23 mouse cellular contexts compared by ENCODE assay signal in the genomic region with DNA sequence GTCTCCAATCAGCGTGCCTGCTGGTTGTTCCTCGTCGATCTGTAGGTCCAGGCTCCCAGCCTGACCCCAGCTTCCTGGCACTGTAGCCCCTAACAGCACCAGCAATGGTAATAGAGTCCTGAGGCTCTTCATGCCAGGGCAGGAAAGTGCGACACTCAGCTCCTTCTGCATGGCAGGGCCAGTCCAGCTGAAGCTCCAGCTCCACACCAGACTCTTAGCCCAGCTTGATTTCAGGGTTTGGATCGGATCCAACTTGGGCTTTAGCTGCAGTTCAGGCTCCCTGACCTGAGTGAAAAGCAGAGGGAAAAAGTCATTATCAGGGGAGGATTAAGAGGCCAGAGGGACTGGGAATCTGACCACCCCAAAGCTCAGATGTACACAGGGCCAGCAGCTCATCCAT. TPM values are rescaled to one million over a fixed set of nuclear protein-coding genes. Genes with fewer than 3 reads are reported as not detected.
DNase-seq lines count a peak whose midpoint lies in the region; ATAC-seq and TF ChIP-seq lines count a peak whose summit lies in the region.
"Had no signal": no experiment of that assay in that cellular context is flagged by ENCODE, and none has a peak within 500 bp of the region (broad histone marks: within the 10 kb centered on the region; RNA-seq: fewer than 3 reads in every experiment).

No protein-coding gene starts in this region.

- H3K36me3 ChIP-seq in heart, embryonic 11.5 days (ENCODE audit: control insufficient read depth, insufficient read depth, low read length), result peaks cover 9% of the 10 kb centered on the region
- peaks cover 35% of the 10 kb centered on the region for H3K36me3 ChIP-seq in hindbrain, postnatal 0 days (ENCODE audit: insufficient read depth, low read length)
- peaks cover 8% of the 10 kb centered on the region for H3K36me3 ChIP-seq in hindbrain, embryonic 11.5 days (ENCODE audit: control insufficient read depth, insufficient read depth, low read length)
- peaks cover 17% of the 10 kb centered on the region for H3K36me3 ChIP-seq in lung, embryonic 16.5 days (ENCODE audit: control insufficient read depth, insufficient read depth, low read length)

- H3K27me3 ChIP-seq in heart, embryonic 11.5 days (ENCODE audit: control insufficient read depth, insufficient read depth, low read length), result no peaks in the 10 kb centered on the region
- H3K27me3 ChIP-seq in hindbrain, postnatal 0 days (ENCODE audit: insufficient read depth, low read length), result no peaks in the 10 kb centered on the region
- no peaks in the 10 kb centered on the region for H3K27me3 ChIP-seq in hindbrain, embryonic 11.5 days (ENCODE audit: control insufficient read depth, insufficient read depth, low read length)
- H3K27me3 ChIP-seq in lung, embryonic 16.5 days (ENCODE audit: control insufficient read depth, insufficient read depth, low read depth, low read length), result no peaks in the 10 kb centered on the region
- H3K27me3 ChIP-seq: CH12.LX; embryonic facial prominence, embryonic 15.5 days; heart, embryonic 12.5 days; hindbrain, embryonic 13.5 days had no signal

- TF ChIP-seq CTCF in hindbrain, postnatal 0 days (IDR thresholded peaks at IDR 0.05; ENCODE audit: low read depth), result no peak

- no peak overlapping the region for H3K4me2 ChIP-seq in heart, embryonic 11.5 days
- H3K4me2 ChIP-seq in hindbrain, postnatal 0 days (ENCODE audit: low read depth, low read length), result no peak overlapping the region
- H3K4me2 ChIP-seq in hindbrain, embryonic 11.5 days (replicated peaks; ENCODE audit: low read depth, low read length), result no peak overlapping the region
- no peak overlapping the region for H3K4me2 ChIP-seq in lung, embryonic 16.5 days (ENCODE audit: low read depth, low read length)
- H3K4me2 ChIP-seq: embryonic facial prominence, embryonic 15.5 days; heart, embryonic 12.5 days; hindbrain, embryonic 13.5 days had no signal

- WGBS in heart, embryonic 11.5 days (ENCODE audit: insufficient replicate concordance), result 73% methylated on average over 5 of the region's 5 CpGs
- 71% methylated on average over 5 of the region's 5 CpGs for WGBS in hindbrain, postnatal 0 days
- 88% methylated on average over 5 of the region's 5 CpGs for WGBS in hindbrain, embryonic 11.5 days
- 75% methylated on average over 5 of the region's 5 CpGs for WGBS in lung, embryonic 16.5 days

- DNase-seq in heart, adult 11 months, result peak; percentile 87
- peak; percentile 55 for DNase-seq in hindbrain, postnatal 0 days (ENCODE audit: low spot score)
- no peak for DNase-seq in hindbrain, embryonic 11.5 days (ENCODE audit: low spot score)
- no peak for DNase-seq in lung, postnatal 14 days
- DNase-seq in adipocyte (ENCODE audit: low spot score), result peak; percentile 71
- no peak for DNase-seq in layer of hippocampus, postnatal 10 days (ENCODE audit: low spot score in 2 of 2)
- DNase-seq: adrenal gland, adult 8-10 months; adrenal gland, postnatal 36 days; cerebellum, adult 11 months; cerebellum, adult 8-10 months; gastrocnemius, postnatal 36 days; heart, adult 18-20 months; heart, postnatal 36 days; kidney, adult 11 months had no signal

- no peak for ATAC-seq in heart, embryonic 11.5 days (replicated peaks; ENCODE audit: insufficient number of reproducible peaks, low FRiP score, low TSS enrichment)
- 0 out of 2 replicates have a peak, but pooled peaks have one; percentile 10 for ATAC-seq in hindbrain, postnatal 0 days
- ATAC-seq in hindbrain, embryonic 11.5 days (ENCODE audit: low FRiP score), result no peak
- ATAC-seq in lung, embryonic 16.5 days (ENCODE audit: low read depth), result 0 out of 2 replicates have a peak, but pooled peaks have one; percentile 24
- ATAC-seq: forebrain, embryonic 14.5 days had no signal

- no peak overlapping the region for H3K4me3 ChIP-seq in heart, embryonic 11.5 days (ENCODE audit: low read depth, low read length)
- no peak overlapping the region for H3K4me3 ChIP-seq in hindbrain, postnatal 0 days (ENCODE audit: low read length)
- no peak overlapping the region for H3K4me3 ChIP-seq in hindbrain, embryonic 11.5 days (ENCODE audit: low read depth, low read length)
- no peak overlapping the region for H3K4me3 ChIP-seq in lung, embryonic 16.5 days (ENCODE audit: low read length)
- H3K4me3 ChIP-seq: embryonic facial prominence, embryonic 15.5 days; erythroblast, embryonic 14.5 days; forebrain, embryonic 10.5 days; heart, embryonic 12.5 days; hindbrain, embryonic 13.5 days had no signal

- no peaks in the 10 kb centered on the region for H3K9me3 ChIP-seq in heart, embryonic 11.5 days (replicated peaks; ENCODE audit: control insufficient read depth, low read length)
- no peaks in the 10 kb centered on the region for H3K9me3 ChIP-seq in hindbrain, postnatal 0 days (ENCODE audit: low read length)
- no peaks in the 10 kb centered on the region for H3K9me3 ChIP-seq in hindbrain, embryonic 11.5 days (ENCODE audit: control insufficient read depth, low read length)
- H3K9me3 ChIP-seq in lung, embryonic 16.5 days (ENCODE audit: control insufficient read depth, low read length), result no peaks in the 10 kb centered on the region
- H3K9me3 ChIP-seq: embryonic facial prominence, embryonic 15.5 days; forebrain, embryonic 10.5 days; heart, embryonic 12.5 days; hindbrain, embryonic 13.5 days had no signal

- H3K4me1 ChIP-seq in heart, embryonic 11.5 days (ENCODE audit: control insufficient read depth, insufficient read depth, low read length), result peaks cover 8% of the 10 kb centered on the region
- H3K4me1 ChIP-seq in hindbrain, postnatal 0 days (ENCODE audit: insufficient read depth, low read length), result peaks cover 15% of the 10 kb centered on the region
- H3K4me1 ChIP-seq in hindbrain, embryonic 11.5 days (replicated peaks; ENCODE audit: control insufficient read depth, insufficient read depth, low read length), result peaks cover 4% of the 10 kb centered on the region
- H3K4me1 ChIP-seq in lung, embryonic 16.5 days (replicated peaks; ENCODE audit: control insufficient read depth, insufficient read depth, low read length), result peaks cover 27% of the 10 kb centered on the region

- no peak overlapping the region for H3K27ac ChIP-seq in heart, embryonic 11.5 days (ENCODE audit: low read depth, low read length)
- no peak overlapping the region; the same call in 1 of the 2 replicates for H3K27ac ChIP-seq in hindbrain, postnatal 0 days
- no peak overlapping the region for H3K27ac ChIP-seq in hindbrain, embryonic 11.5 days (ENCODE audit: low read depth, low read length)
- peak overlapping the region; percentile 65 for H3K27ac ChIP-seq in lung, embryonic 16.5 days (ENCODE audit: low read length)
- H3K27ac ChIP-seq: embryonic facial prominence, embryonic 15.5 days; forebrain, embryonic 10.5 days; hindbrain, embryonic 13.5 days had no signal

- H3K9ac ChIP-seq in heart, embryonic 11.5 days (ENCODE audit: low read depth, low read length), result no peak overlapping the region
- no peak overlapping the region for H3K9ac ChIP-seq in hindbrain, postnatal 0 days (replicated peaks; ENCODE audit: low read length)
- H3K9ac ChIP-seq in hindbrain, embryonic 11.5 days (ENCODE audit: low read depth, low read length), result no peak overlapping the region
- H3K9ac ChIP-seq in lung, embryonic 16.5 days (ENCODE audit: low read length), result no peak overlapping the region
- H3K9ac ChIP-seq: embryonic facial prominence, embryonic 15.5 days; heart, embryonic 12.5 days; hindbrain, embryonic 13.5 days had no signal

RNA-seq across cellular contexts. Expression of a gene that starts 14.4 kb away (rescaled TPM):
- polyA plus RNA-seq in heart, embryonic 11.5 days (2014; fragmentation: Nextera tagmentation; extraction: Ambion mirVana), result 7.6 TPM in 2 replicates
- total RNA-seq in hindbrain, postnatal 0 days (2014; rRNA removed), result 96.9 and 109 TPM in 2 replicates
- 6.0 and 6.6 TPM in 2 replicates for polyA plus RNA-seq in hindbrain, postnatal 0 days (2015; fragmentation: Nextera tagmentation; extraction: Ambion mirVana)
- polyA plus RNA-seq in hindbrain, embryonic 11.5 days (2014; fragmentation: Nextera tagmentation; extraction: Ambion mirVana), result 15.0 and 17.7 TPM in 2 replicates
- 7.1 and 7.2 TPM in 2 replicates for polyA plus RNA-seq in lung, embryonic 16.5 days (2015; fragmentation: Nextera tagmentation; extraction: Ambion mirVana)
- total RNA-seq in layer of hippocampus, postnatal 10 days (2021), result 10 to 100 TPM; 46.4 to 47.4 TPM
- polyA plus RNA-seq: erythroblast, embryonic 14.5 days had no signal

RNA-seq across cellular contexts. Expression of a gene that starts 21.0 kb away (rescaled TPM):
- 85.8 and 95.7 TPM in 2 replicates for polyA plus RNA-seq in heart, embryonic 11.5 days (2014; fragmentation: Nextera tagmentation; extraction: Ambion mirVana)
- total RNA-seq in hindbrain, postnatal 0 days (2014; rRNA removed), result 64.6 and 74.7 TPM in 2 replicates
- polyA plus RNA-seq in hindbrain, postnatal 0 days (2015; fragmentation: Nextera tagmentation; extraction: Ambion mirVana), result 47.1 and 53.7 TPM in 2 replicates
- polyA plus RNA-seq in hindbrain, embryonic 11.5 days (2014; fragmentation: Nextera tagmentation; extraction: Ambion mirVana), result 43.3 and 51.5 TPM in 2 replicates
- 96.4 and 102 TPM in 2 replicates for polyA plus RNA-seq in lung, embryonic 16.5 days (2015; fragmentation: Nextera tagmentation; extraction: Ambion mirVana)
- total RNA-seq in layer of hippocampus, postnatal 10 days (2021), result 10 to 100 TPM; 31.6 to 38.3 TPM

RNA-seq across cellular contexts. Expression of a gene that starts 28.9 kb away (rescaled TPM):
- 152 and 161 TPM in 2 replicates for polyA plus RNA-seq in heart, embryonic 11.5 days (2014; fragmentation: Nextera tagmentation; extraction: Ambion mirVana)
- total RNA-seq in hindbrain, postnatal 0 days (2014; rRNA removed), result 83.8 and 111 TPM in 2 replicates
- polyA plus RNA-seq in hindbrain, postnatal 0 days (2015; fragmentation: Nextera tagmentation; extraction: Ambion mirVana), result 120 and 124 TPM in 2 replicates
- polyA plus RNA-seq in hindbrain, embryonic 11.5 days (2014; fragmentation: Nextera tagmentation; extraction: Ambion mirVana), result 175 and 191 TPM in 2 replicates
- 101 and 105 TPM in 2 replicates for polyA plus RNA-seq in lung, embryonic 16.5 days (2015; fragmentation: Nextera tagmentation; extraction: Ambion mirVana)
- total RNA-seq in layer of hippocampus, postnatal 10 days (2021), result 100 to 1,000 TPM; 136 to 148 TPM

RNA-seq across cellular contexts. Expression of a gene that starts 35.9 kb away (rescaled TPM):
- polyA plus RNA-seq in heart, embryonic 11.5 days (2014; fragmentation: Nextera tagmentation; extraction: Ambion mirVana), result 29.2 and 32.0 TPM in 2 replicates
- 14.5 TPM in 2 replicates for total RNA-seq in hindbrain, postnatal 0 days (2014; rRNA removed)
- polyA plus RNA-seq in hindbrain, postnatal 0 days (2015; fragmentation: Nextera tagmentation; extraction: Ambion mirVana), result 18.9 and 20.8 TPM in 2 replicates
- 33.1 and 44.1 TPM in 2 replicates for polyA plus RNA-seq in hindbrain, embryonic 11.5 days (2014; fragmentation: Nextera tagmentation; extraction: Ambion mirVana)
- polyA plus RNA-seq in lung, embryonic 16.5 days (2015; fragmentation: Nextera tagmentation; extraction: Ambion mirVana), result 31.1 and 41.7 TPM in 2 replicates
- 10 to 100 TPM; 15.4 to 17.4 TPM for total RNA-seq in layer of hippocampus, postnatal 10 days (2021)

RNA-seq across cellular contexts. Expression of a gene that starts 36.6 kb away (rescaled TPM):
- polyA plus RNA-seq in heart, embryonic 11.5 days (2014; fragmentation: Nextera tagmentation; extraction: Ambion mirVana), result 411 and 451 TPM in 2 replicates
- 128 and 134 TPM in 2 replicates for total RNA-seq in hindbrain, postnatal 0 days (2014; rRNA removed)
- polyA plus RNA-seq in hindbrain, postnatal 0 days (2015; fragmentation: Nextera tagmentation; extraction: Ambion mirVana), result 159 and 165 TPM in 2 replicates
- 252 and 264 TPM in 2 replicates for polyA plus RNA-seq in hindbrain, embryonic 11.5 days (2014; fragmentation: Nextera tagmentation; extraction: Ambion mirVana)
- 413 and 414 TPM in 2 replicates for polyA plus RNA-seq in lung, embryonic 16.5 days (2015; fragmentation: Nextera tagmentation; extraction: Ambion mirVana)
- total RNA-seq in layer of hippocampus, postnatal 10 days (2021), result 100 to 1,000 TPM; 112 to 117 TPM

Comparison
In these comparisons a context has a peak if more than half of its experiments do, and no peak if none do; other contexts are left out.
1. DNase-seq: peak in heart, adult 11 months (single experiment), hindbrain, postnatal 0 days (single experiment) and adipocyte (single experiment); none in hindbrain, embryonic 11.5 days (single experiment), lung, postnatal 14 days (single experiment) and layer of hippocampus, postnatal 10 days (0 of 2).
2. ATAC-seq: peak in hindbrain, postnatal 0 days (single experiment) and lung, embryonic 16.5 days (single experiment); none in heart, embryonic 11.5 days (single experiment) and hindbrain, embryonic 11.5 days (single experiment).